Mouse (Mus musculus) layer of hippocampus, postnatal 10 days (tissue): ENCODE data around the gene Sod2. TPM values are rescaled to one million over a fixed set of nuclear protein-coding genes. Genes with fewer than 3 reads are reported as not detected.
A peak's percentile ranks its signal among the peaks of the same experiment; 100 is the strongest.
"Not testable (repeated sequence)": the region's sequence is repeated elsewhere in the genome, so short reads cannot be mapped to it uniquely, and the experiment has no call there.

Source experiments
- DNase-seq, 2 experiments: peaks; one replicate each; pipeline ENCODE4 v3.0.0; 2021; ENCODE audit warnings: low spot score in 2 of 2
- total RNA-seq, 2 experiments: library from RNA; stranded (reverse); gene quantifications; 2 replicates each; pipeline ENCODE4 v1.2.3; 2021

The Sod2 gene
- total RNA-seq, 2 experiments from 2014 or later = 211 to 236 TPM

- peak in 1 of 2 experiments; percentile 26 for DNase-seq
These were observed 1.9 kb downstream of the Sod2 start for GRCm38 (mm10) chr17:13008528-13008927.

- DNase-seq = peak in 1 of 2 experiments; percentile 22
These were observed 3.2 kb downstream of the Sod2 start for GRCm38 (mm10) chr17:13009887-13010286.

- no peak for DNase-seq
These were observed 6.7 kb downstream of the Sod2 start for GRCm38 (mm10) chr17:13013316-13013715.

GRCm38 (mm10) chr17:13036627-13037192 is 30.1 kb downstream of the Sod2 start:
- not testable (repeated sequence) for DNase-seq

- peak; percentile 66 to 70 for DNase-seq
These were observed 37.4 kb downstream of the Sod2 start for GRCm38 (mm10) chr17:13043846-13044673.

- not testable (repeated sequence) for DNase-seq
These were observed 45.6 kb downstream of the Sod2 start, which contains the start of gene Gpr31b for GRCm38 (mm10) chr17:13052124-13052813. Gpr31b (minus strand) TSS chr17:13052296.

GRCm38 (mm10) chr17:13060804-13061203 is 54.2 kb downstream of the Sod2 start, which contains the start of gene Tcp10b:
Tcp10b (plus strand) TSS chr17:13061104.
- DNase-seq = not testable (repeated sequence)

GRCm38 (mm10) chr17:13062882-13063281 is 56.2 kb downstream of the Sod2 start:
- not testable (repeated sequence) for DNase-seq

- not testable (repeated sequence) for DNase-seq
These were observed 61.3 kb downstream of the Sod2 start for GRCm38 (mm10) chr17:13067864-13068385.

GRCm38 (mm10) chr17:13069227-13069626 is 62.6 kb downstream of the Sod2 start:
- DNase-seq = not testable (repeated sequence)

Other genes starting within 250 kb of the Sod2 start
- gene Igf2r, start 237.2 kb upstream of the Sod2 start, total RNA-seq = 10 to 100 TPM; 25.5 to 27.7 TPM
- gene Mas1, start 138.7 kb upstream of the Sod2 start, total RNA-seq = 10 to 100 TPM; 31.6 to 34.5 TPM
- gene Mrgprh, start 130.8 kb upstream of the Sod2 start, total RNA-seq = not detected
- gene Pnldc1, start 96.6 kb upstream of the Sod2 start, total RNA-seq = 1 to 10 TPM; 1.3 to 2.8 TPM
- gene Tcp1, start 91.1 kb upstream of the Sod2 start, total RNA-seq = 100 to 1,000 TPM; 224 to 239 TPM
- 10 to 100 TPM; 54.4 to 62.4 TPM for gene Mrpl18, start 90.5 kb upstream of the Sod2 start, total RNA-seq
- gene Acat3, start 66.2 kb upstream of the Sod2 start, total RNA-seq = 1 to 10 TPM; 2.3 to 4.4 TPM
- 100 to 1,000 TPM; 101 to 110 TPM for gene Acat2, start 46.1 kb upstream of the Sod2 start, total RNA-seq
- 10 to 100 TPM; 64.5 to 66.4 TPM for gene Wtap, start 12.7 kb upstream of the Sod2 start, total RNA-seq
- gene Gpr31b, start 45.5 kb downstream of the Sod2 start, total RNA-seq = under 1 TPM; 0.41 to 0.65 TPM
- gene Tcp10b, start 54.3 kb downstream of the Sod2 start, total RNA-seq = under 1 TPM; 0.34 to 0.47 TPM
- gene Unc93a, start 125.0 kb downstream of the Sod2 start, total RNA-seq = not detected
- not detected for gene Smok2a, start 214.3 kb downstream of the Sod2 start, total RNA-seq
- not detected for gene Smok2b, start 223.4 kb downstream of the Sod2 start, total RNA-seq